Mouse (Mus musculus) adrenal gland, adult 2 months (tissue): ENCODE data around the gene Nmrk2. TPM values are rescaled to one million over a fixed set of nuclear protein-coding genes. Genes with fewer than 3 reads are reported as not detected.
"Not testable (repeated sequence)": the region's sequence is repeated elsewhere in the genome, so short reads cannot be mapped to it uniquely, and the experiment has no call there.

Experiments
- DNase-seq: peaks from one replicate; pipeline ENCODE4 v3.0.0; 2021
- polyA plus RNA-seq: library from polyadenylated mRNA; depleted of rRNA; stranded (reverse); fragments of >200 nt; gene quantifications from 2 replicates; pipeline ENCODE4 v1.2.3, GENCODE M21; 2012
- total RNA-seq, 2 experiments: library from RNA; stranded (reverse); gene quantifications; 2 replicates each; pipeline ENCODE4 v1.2.3; 2021

Gene Nmrk2
- total and polyA plus RNA-seq, 3 experiments = not detected

DNA sequence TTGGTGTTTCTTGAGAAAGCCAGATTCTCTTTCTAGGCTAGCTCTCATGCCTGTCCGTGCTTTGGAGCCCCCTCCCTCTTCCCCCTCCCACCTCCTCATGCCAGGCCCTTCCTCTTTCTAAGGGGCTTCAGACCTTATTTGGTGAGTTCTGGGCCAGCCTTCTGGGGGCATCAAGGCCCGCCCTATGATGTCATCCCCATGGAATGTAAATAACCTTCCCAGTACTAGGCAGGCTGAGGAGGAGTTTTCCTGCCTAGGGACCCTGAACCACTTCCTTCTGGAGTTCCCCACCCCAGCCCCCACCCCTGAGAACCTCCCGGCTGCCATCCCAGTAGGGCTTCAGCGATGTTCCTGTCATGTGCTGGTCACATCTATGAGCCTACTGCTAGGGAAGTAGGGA lies 17.1 kb downstream of the Nmrk2 start:
- peak; percentile 35 for DNase-seq

DNA sequence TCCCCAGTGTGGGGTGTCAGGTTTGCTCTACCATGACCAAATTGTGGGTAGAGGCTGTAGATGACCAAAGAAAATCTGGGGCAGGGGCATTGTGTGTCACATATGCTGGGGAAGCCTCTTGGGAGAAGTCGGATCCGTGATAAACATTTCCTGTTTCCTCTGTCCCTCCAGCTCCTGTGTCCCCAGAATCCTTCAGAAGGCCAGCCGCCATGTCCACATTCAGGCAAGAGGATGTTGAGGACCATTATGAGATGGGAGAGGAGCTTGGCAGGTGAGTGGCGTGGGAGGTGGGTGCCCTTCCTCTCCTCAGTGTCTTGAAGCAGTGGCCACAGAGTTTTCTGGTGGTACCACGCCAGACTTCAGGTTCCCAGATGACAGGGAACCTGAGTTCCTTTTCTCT lies 18.0 kb downstream of the Nmrk2 start, which contains the start of gene 4930442H23Rik:
4930442H23Rik (minus strand) TSS at position 45 of the 400 bp plus-strand sequence.
- no peak for DNase-seq

DNA sequence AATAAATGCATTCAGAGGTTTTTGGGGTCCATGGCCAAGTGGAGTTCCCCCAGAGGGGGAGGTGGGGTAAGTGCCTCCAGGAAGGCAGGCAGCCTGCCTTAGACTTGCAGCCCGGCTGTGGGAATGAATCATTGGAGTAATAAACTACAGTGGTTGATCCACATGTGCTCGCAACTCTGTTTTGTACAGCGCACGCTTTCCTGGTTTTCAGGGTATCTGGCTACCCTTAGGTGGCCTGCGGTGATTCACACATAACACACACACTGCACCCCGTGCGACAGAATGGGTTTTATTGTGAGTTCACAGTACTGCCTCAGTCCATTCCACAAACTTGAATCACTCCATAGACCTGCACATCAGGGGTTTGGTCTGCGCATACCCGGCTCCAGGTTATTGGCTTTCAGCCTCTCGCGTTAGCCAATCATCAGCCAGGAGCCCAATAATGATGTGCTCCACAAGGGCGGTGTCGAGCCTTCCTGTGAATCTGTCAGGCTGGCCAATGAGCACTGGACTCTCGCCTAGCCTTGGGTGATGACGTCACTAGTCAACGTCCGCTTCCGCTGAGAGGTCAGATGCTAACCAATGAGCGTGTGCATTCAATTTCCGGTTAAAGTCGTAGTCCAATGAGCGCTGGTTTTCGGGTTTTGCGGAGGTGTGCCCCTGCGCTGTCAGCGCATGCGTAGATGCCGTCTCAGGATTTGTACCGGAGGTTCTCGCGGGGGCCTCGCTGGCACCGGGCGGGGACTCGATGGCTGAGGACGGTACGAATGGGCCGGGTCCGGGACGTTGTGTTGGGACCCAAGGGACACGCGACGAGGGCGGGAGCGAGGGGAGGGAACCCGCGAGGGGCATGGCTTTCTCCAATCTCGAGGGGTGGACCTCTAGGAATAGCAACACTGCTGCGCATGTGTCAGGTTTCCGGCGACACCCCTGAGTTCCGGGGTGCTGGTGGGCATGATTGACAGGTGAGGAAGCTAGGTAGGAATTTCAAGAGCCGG lies 19.2 kb downstream of the Nmrk2 start, which contains the start of gene Dapk3:
Dapk3 (plus strand) TSS at position 670 of the 998 bp plus-strand sequence.
- DNase-seq = peak; percentile 97

DNA sequence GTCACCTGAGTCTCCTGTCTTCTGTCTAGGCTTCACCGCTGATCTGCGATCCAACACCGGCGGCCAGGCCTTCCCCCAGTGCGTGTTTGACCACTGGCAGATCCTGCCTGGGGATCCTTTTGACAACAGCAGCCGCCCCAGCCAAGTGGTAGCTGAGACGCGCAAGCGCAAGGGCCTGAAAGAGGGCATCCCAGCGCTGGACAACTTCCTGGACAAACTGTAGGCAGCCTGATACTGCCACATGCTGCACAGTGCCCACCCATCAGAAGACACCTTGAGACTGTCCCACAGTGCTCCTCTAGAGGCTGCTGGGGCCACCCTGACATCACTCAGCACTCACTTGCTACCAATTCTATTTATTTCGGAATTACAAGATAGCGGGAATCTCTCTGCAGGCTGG lies 20.0 kb downstream of the Nmrk2 start:
- DNase-seq = peak; percentile 25

DNA sequence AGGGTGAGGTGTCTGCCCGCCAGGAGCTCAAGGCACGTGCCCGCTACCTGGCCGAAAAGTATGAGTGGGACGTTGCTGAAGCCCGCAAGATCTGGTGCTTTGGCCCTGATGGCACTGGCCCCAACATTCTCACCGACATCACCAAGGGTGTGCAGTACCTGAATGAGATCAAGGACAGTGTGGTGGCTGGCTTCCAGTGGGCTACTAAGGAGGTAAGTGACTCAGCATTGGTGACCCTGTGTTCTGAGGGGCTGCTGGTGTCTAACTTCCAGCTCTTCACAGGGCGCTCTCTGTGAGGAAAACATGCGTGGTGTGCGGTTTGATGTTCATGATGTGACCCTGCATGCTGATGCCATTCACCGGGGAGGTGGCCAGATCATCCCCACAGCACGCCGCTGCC lies 20.9 kb downstream of the Nmrk2 start:
- DNase-seq = no peak

DNA sequence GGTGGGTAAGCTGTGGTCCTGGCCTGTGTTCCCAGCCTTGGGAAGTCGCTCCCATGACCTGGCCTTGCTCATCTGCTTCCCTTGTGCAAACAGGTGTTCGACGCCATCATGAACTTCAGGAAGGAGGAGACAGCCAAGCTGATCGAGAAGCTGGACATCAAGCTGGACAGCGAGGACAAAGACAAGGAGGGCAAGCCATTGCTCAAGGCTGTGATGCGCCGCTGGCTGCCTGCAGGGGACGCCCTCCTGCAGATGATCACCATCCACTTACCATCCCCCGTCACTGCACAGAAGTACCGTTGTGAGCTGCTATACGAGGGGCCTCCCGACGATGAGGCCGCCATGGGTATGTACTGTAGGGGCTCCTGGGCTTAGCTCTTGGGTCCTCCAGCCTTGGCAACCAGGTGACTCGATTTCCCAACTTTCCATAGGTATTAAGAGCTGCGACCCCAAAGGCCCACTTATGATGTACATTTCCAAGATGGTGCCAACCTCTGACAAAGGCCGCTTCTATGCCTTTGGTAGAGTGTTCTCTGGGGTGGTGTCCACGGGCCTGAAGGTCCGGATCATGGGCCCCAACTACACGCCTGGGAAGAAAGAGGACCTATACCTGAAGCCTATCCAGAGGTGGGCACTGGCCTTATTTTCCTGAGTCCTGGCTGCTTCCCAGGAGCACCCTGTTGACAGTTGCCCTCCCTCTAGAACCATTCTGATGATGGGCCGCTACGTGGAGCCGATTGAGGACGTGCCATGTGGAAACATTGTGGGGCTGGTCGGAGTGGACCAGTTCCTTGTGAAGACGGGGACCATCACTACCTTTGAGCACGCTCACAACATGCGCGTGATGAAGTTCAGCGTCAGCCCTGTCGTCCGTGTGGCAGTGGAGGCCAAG lies 22.2 kb downstream of the Nmrk2 start:
- no peak for DNase-seq

DNA sequence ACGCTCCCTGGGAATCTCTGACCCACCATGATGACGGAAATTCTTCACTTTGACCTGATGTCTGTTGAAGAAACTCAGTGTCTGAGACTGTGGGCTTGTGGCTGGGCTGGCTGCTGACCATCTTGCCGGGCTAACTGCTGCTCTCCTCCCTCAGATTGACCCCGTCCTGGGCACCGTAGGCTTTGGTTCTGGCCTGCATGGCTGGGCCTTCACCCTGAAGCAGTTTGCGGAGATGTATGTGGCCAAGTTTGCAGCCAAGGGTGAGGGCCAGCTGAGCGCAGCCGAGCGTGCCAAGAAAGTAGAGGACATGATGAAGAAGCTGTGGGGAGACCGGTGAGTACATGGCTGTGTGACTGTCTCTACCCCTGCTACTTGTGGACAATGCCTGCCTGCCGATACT lies 22.9 kb downstream of the Nmrk2 start:
- DNase-seq = peak; percentile 10

DNA sequence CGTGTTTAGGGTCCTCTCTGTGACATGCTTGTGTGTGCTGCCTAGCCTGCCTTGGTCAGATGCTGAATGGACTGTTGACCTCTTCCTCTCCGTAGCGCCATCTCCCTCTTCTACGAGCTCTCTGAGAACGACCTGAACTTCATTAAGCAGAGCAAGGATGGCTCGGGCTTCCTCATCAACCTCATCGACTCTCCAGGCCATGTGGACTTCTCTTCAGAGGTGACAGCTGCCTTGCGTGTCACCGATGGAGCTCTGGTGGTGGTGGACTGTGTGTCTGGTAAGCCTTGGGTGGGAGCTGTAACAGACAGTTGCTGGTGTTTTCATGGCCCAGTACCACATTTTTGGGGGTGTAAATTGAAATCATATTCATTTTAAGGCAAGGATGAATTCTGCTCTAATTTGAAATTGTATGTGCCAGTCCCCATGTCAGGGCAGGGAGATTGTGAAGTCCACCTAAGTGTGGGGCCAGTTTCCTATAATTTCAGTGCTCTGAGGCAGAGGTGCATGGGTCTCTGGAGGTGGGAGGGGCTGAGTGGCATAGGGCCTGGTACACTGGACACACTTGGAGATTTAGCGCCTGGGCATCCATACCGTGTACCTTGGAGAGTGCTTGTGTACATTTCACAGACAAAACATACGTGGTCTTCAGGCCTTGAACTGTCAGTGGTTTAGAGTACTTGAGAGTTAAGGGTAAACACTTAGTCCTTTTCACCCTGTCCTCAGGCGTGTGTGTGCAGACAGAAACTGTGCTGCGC lies 23.7 kb downstream of the Nmrk2 start:
- peak; percentile 37 for DNase-seq

DNA sequence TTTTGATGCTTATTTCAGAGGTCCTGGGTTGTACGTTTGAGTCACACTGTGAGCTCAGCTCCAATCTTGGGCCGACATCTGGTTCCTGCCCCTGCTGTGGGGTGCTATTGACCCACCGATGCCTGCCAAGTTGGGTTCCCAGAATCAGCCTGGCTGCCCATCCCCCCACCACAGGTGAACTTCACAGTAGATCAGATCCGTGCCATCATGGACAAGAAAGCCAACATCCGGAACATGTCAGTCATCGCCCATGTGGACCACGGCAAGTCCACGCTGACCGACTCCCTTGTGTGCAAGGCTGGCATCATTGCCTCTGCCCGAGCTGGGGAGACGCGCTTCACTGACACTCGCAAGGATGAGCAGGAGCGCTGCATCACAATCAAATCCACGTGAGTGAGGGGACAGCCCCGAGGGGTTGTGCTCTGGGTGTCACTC lies 24.3 kb downstream of the Nmrk2 start:
- DNase-seq = peak; percentile 71

DNA sequence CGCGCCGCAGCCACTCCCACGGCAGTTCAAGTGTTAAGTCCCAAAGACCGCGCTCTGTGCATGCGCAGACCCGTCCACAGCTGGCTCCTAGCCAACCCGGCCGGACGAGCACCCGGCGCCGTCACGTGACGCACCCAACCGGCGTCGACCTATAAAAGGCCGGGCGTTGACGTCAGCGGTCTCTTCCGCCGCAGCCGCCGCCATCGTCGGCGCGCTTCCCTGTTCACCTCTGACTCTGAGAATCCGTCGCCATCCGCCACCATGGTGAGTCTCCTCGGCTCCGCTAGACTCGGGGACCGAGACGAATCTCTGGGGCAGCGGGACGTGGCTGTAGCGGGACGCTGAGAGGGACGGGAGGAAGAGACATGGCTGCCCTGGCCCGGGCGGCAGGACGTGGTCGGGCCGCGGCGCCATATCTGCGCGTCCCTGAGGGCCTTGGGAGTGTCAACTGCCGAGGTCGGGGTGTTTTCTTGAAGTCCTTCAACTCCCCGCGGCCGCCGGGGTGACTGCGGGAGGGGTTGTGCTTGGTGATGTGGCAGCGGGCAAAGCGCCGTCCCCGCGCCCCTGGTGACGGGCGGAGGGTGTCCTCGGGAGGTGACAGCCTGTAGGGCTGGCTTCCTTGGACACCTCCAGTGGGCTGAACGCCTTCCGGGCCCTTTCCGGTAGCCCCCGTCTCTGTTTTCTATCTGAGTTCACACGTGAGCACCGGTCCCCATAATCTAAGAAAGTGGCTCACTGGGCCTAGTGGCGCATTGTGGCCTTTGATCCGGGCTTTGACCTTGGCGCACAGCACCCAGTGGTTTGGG lies 25.2 kb downstream of the Nmrk2 start, which contains the start of gene Eef2:
Eef2 (plus strand) TSS at position 166 of the 806 bp plus-strand sequence.
- DNase-seq = peak; percentile 98

DNA sequence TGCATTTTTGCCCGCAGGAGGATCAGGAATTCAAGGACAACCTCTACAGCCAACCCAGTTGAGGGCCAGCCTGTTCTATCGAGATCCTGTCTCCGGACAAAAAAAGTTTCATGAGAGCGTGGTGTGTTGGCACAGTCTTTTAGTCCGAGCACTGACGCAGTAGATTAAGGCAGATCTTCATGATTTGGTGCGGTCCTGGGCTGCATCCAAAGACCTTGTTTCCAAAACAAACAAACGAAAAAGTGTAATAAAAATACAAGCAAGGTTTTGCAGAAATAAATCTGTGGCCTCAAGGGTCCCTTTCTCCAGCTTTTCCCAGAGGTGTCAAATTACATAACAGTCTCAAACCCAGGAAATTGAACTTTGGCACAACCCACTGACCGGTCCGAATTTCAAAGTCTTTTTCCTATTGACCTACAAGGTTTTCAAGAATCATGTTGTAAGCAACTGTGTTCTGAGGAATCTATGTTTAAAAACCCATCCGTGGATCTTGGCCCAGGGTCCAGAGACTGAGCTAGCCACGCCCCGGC lies 25.9 kb downstream of the Nmrk2 start:
- peak; percentile 73 for DNase-seq

DNA sequence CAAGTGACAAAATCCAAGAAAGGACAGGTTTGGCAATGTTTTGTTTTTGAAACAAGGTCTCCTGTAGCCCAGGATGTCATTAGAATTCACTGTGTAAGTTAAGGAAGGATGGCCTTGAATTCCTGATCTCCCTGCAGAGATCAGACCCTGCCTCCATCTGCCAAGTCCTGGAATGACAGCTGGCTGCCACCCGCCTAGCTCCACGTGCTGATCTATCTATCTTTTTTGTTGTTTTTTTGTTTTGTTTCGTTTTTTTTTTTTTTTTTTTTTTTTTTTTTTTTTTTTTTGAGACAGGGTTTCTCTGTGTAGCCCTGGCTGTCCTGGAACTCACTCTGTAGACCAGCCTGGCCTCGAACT lies 26.5 kb downstream of the Nmrk2 start:
- DNase-seq = not testable (repeated sequence)

DNA sequence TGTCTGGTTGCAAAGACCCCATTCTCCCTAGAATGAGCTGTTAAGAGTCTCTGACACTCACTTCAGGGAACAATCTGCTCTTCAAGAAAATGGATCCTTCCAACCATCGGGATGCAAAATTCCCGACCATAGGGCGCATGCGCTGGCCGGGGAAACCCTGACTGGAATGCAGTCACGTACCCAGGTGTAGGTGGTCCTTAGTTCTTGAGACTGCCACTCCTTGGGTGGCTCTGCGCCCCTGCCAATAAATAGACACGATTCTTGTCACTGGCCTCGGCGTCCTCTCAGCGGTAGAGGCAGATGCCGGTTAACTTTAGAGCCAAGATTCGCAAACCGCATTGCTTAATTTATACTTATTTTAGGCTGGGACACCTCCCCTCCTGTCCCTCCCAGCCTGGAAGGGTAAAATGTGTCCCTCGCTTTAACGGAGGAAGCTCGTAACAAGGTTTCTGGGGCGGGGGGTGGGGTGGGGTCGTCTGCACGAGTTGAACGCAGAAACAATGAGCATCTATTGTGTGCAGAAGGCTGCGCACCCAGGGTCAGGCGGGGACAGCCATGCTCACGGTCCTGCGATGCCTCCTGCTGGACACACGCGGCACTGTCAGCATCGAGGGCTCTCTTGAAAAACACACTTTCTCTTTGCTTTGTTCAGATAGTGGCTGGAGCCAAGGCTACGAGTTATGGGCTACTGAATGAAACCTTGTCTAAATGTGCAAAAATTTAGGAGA lies 27.1 kb downstream of the Nmrk2 start:
- peak; percentile 90 for DNase-seq

DNA sequence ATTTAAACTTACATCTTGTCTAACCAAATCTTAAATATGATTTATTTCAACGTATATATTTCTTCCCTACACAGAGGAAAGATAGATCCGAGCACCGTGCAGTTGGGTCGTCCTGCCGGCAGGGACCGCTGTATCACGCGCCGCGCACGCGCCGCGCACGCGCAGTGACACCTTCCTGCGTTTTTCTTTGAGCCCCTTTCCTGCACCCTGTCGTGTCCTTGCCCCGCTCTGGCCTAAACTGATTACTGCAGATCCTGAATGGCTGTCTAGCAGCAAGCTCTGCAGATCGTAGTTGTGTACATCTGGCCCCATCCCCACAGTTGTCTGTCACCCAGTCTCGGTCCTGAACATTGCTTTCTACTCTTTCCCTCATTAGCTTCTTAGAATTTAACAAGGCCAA lies 28.7 kb downstream of the Nmrk2 start:
- DNase-seq = peak; percentile 89

DNA sequence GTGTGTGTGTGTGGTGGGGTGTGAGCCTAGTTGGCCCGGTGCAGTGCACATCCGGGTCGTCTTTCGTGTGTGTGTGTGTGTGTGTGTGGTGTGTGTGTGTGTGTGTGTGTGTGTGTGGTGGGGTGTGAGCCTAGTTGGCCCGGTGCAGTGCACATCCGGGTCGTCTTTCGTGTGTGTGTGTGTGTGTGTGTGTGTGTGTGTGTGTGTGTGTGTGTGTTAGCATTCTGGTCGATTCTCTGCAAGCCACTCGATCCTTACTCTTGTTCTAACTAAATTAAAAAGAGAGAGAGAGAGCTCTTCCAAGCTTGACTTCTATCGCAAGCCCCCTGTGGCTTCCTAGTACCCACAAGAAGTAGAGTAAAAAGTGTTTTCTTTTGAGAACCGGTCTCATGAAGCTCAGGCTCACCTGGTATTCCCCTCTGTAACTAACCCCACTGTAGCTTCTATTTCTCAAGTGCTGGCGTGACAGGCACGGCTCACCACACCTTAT lies 32.4 kb downstream of the Nmrk2 start:
- not testable (repeated sequence) for DNase-seq

DNA sequence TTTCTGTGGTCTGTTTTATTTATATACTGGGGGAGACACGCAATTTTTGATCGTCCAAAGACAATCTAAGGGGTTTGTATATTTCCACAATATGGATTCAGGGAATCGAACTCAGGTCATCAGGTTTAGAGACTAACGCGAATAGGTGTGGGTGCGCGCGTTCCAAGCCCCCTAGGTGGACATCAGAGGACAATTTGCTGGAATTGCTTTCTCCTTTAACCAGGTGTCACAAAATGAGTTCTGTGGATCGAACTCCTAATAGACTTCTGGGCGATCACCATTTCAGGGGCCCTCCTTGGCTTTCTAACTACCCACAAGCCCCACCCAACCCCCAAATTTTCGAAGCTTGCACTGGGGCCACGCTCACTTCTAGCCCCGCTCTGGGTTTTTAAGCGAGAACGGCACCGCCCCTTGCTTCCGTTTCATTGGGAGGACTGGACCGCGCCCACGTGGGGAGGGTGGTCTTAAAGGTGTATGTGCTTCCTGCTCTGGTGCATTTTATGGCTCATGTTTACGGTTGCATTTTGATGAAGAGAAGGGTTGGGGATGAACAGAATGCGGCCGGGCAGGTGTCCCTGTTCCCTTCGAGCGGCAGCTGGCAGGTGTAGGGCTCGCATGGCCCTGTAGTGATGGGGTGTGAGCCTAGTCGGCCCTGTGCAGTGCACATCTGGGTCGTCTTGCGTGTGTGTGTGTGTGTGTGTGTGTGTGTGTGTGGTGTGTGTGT lies 33.2 kb downstream of the Nmrk2 start:
- peak; percentile 91 for DNase-seq

DNA sequence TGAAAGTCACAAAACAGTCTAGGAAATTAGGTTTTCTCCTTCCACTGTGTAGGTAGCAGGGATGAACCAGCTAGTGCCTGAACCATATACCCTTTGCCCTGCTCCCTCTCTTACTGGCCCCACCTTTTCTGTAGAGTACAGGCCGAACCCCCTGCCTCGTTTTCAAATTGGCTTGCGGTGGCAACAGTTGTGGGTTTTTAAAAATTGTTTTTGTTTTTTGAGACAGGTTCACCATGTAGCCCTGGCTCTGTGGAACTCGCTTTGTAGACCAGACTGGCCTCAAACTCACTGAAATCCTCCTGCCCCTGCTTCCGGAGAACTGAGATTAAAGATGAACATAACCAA lies 33.8 kb downstream of the Nmrk2 start:
- no peak for DNase-seq

DNA sequence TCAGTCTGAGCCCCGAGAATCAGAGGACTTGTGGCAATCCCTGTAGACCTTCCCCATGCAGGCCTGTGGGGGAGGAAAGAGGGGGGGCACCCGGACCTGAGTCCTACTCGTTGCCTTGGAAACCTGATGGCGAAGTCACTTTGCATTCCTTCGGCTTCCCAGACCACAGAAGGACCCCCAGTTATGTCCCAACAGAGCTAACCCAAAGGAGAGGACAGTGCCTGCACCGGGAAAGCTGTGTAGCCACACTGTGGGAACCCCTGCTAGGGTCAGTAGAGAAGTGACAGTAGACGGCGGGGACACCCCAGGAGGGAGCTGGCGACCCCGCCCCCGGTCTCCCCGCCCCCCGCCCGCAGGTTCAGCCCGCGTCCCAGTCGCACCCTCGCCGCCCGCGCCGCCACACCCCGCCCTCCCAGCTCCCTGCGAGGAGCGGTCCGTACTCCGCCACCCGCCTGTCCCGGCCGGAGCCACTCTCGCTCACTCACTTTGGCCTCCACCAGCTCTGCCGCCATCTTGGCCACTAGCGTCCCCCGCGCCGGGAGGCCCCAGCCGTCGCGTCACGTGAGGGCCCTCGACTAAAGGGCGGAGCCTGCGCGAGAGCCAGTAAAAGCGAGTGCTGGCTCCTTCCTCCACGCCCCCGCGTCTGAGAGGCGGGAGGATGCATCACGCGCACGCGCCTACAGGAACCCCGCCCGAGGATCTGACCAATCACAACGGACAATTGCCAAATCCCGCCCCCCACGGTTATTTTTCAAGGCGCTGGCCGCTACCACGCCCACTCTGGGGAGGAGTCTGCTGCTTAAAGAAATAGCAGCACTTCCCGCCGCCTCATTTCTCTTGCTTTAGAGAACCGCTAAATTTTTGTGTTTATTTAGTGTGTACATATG lies 34.4 kb downstream of the Nmrk2 start, which contains the start of gene Pias4:
Pias4 (minus strand) TSS at position 724 of the 887 bp plus-strand sequence.
- peak; percentile 100 for DNase-seq
